Mouse (Mus musculus) MEL (cell line): Measurements from ENCODE around the gene Dcp1a. TPM values are rescaled to one million over a fixed set of nuclear protein-coding genes. Genes with fewer than 3 reads are reported as not detected.

Experiments
- DNase-seq: peaks from one replicate; pipeline ENCODE4 v3.0.0; 2011; ENCODE audit warnings: low read depth, low spot score
- H3K27ac ChIP-seq: 2 replicates; pipeline ENCODE4 v1.5.1; 2012; ENCODE audit warnings: low read depth, mild to moderate bottlenecking, control low read depth, low read length, moderate library complexity; ENCODE audit not compliant: control insufficient read depth
- H3K27me3 ChIP-seq, 2 experiments: fragments of 150-350 bp in 1 of 2; sonication (generic) in 1 of 2; 2 replicates each; pipeline ENCODE4 v1.6.1; 2012; ENCODE audit warnings: low read length in 2 of 2, mild to moderate bottlenecking in 2 of 2, improper control_type of control experiment in 1 of 2, moderate library complexity in 1 of 2; ENCODE audit not compliant: insufficient read depth in 2 of 2, control insufficient read depth in 1 of 2
- H3K36me3 ChIP-seq, 2 experiments: 2 replicates each; pipeline ENCODE4 v1.6.1; 2012 to 2014; ENCODE audit warnings: low read length in 2 of 2, improper control_type of control experiment in 1 of 2, inconsistent platforms in 1 of 2, mild to moderate bottlenecking in 1 of 2; ENCODE audit not compliant: insufficient read depth in 2 of 2, control insufficient read depth in 1 of 2
- H3K4me1 ChIP-seq, 2 experiments: fragments of 150-350 bp in 1 of 2; sonication (generic) in 1 of 2; 2 replicates each; pipeline ENCODE4 v1.6.1; 2012; ENCODE audit warnings: low read length in 2 of 2, improper control_type of control experiment in 1 of 2, mild to moderate bottlenecking in 1 of 2; ENCODE audit not compliant: insufficient read depth in 2 of 2, control insufficient read depth in 1 of 2
- H3K4me3 ChIP-seq, 2 experiments: fragments of 150-350 bp in 1 of 2; sonication (generic) in 1 of 2; 2 replicates each; pipeline ENCODE4 v1.5.1; 2012; ENCODE audit warnings: low read depth in 2 of 2, low read length in 2 of 2, mild to moderate bottlenecking in 2 of 2, moderate library complexity in 2 of 2, control low read depth in 1 of 2, improper control_type of control experiment in 1 of 2; ENCODE audit not compliant: control insufficient read depth in 1 of 2, insufficient read depth in 1 of 2
- H3K79me2 ChIP-seq: 2 replicates; pipeline ENCODE4 v1.6.1; 2012; ENCODE audit warnings: mild to moderate bottlenecking, low read length, moderate library complexity; ENCODE audit not compliant: control insufficient read depth, poor library complexity, insufficient read depth
- H3K9ac ChIP-seq: 2 replicates; pipeline ENCODE4 v1.6.1; 2012; ENCODE audit warnings: low read depth, mild to moderate bottlenecking, control low read depth, low read length, moderate library complexity; ENCODE audit not compliant: control insufficient read depth, poor library complexity, severe bottlenecking
- H3K9me3 ChIP-seq: fragments of 150-350 bp; sonication (generic); replicated peaks from 2 replicates; pipeline ENCODE4 v1.6.1; 2012; ENCODE audit warnings: mild to moderate bottlenecking, low read length, improper control_type of control experiment, moderate library complexity; ENCODE audit not compliant: insufficient read depth
- E2F4 ChIP-seq: IDR thresholded peaks from 2 replicates; pipeline ENCODE4 v1.6.1; 2011; ENCODE audit warnings: low read depth, low read length, improper control_type of control experiment, borderline replicate concordance
- ELF1 ChIP-seq: IDR thresholded peaks from 2 replicates; pipeline ENCODE4 v1.6.1; 2014; ENCODE audit warnings: low read depth, mild to moderate bottlenecking, inconsistent platforms, low read length, improper control_type of control experiment, moderate library complexity
- GABPA ChIP-seq: IDR thresholded peaks from 2 replicates; pipeline ENCODE4 v1.6.1; 2012; ENCODE audit warnings: low read depth, mild to moderate bottlenecking, inconsistent platforms, low read length, improper control_type of control experiment, moderate library complexity
- JUND ChIP-seq: IDR thresholded peaks from 2 replicates; pipeline ENCODE4 v1.6.1; 2011; ENCODE audit warnings: low read depth, mild to moderate bottlenecking, improper control_type of control experiment, low read length
- MAFK ChIP-seq: IDR thresholded peaks from 2 replicates; pipeline ENCODE4 v1.6.1; 2011; ENCODE audit warnings: low read depth, mild to moderate bottlenecking, low read length, improper control_type of control experiment, borderline replicate concordance
- MEF2A ChIP-seq: IDR thresholded peaks from 2 replicates; pipeline ENCODE4 v1.6.1; 2014; ENCODE audit warnings: low read depth, mild to moderate bottlenecking, inconsistent platforms, low read length, improper control_type of control experiment; ENCODE audit not compliant: poor library complexity, insufficient replicate concordance, severe bottlenecking; ENCODE audit errors: extremely low read depth
- MYC ChIP-seq: IDR thresholded peaks from 2 replicates; pipeline ENCODE4 v1.6.1; 2011; ENCODE audit warnings: low read depth, mild to moderate bottlenecking, low read length, improper control_type of control experiment, moderate library complexity
- POLR2AphosphoS2 ChIP-seq: IDR thresholded peaks from 2 replicates; pipeline ENCODE4 v1.6.1; 2011; ENCODE audit warnings: low read length, improper control_type of control experiment
- RCOR1 ChIP-seq: IDR thresholded peaks from 2 replicates; pipeline ENCODE4 v1.6.1; 2012; ENCODE audit warnings: low read depth, mild to moderate bottlenecking, inconsistent platforms, low read length, improper control_type of control experiment
- SMC3 ChIP-seq: IDR thresholded peaks from 2 replicates; pipeline ENCODE4 v1.6.1; 2011; ENCODE audit warnings: low read depth, low read length, improper control_type of control experiment
- TBP ChIP-seq: IDR thresholded peaks from 2 replicates; pipeline ENCODE4 v1.8.0; 2011; ENCODE audit warnings: low read depth, low read length, improper control_type of control experiment
- UBTF ChIP-seq: IDR thresholded peaks from 2 replicates; pipeline ENCODE4 v1.6.1; 2012; ENCODE audit warnings: low read depth, mild to moderate bottlenecking, inconsistent platforms, low read length, improper control_type of control experiment, moderate library complexity, borderline replicate concordance; ENCODE audit not compliant: insufficient read depth
- USF1 ChIP-seq: IDR thresholded peaks from 2 replicates; pipeline ENCODE4 v1.6.1; 2014; ENCODE audit warnings: low read depth, mild to moderate bottlenecking, inconsistent platforms, low read length, improper control_type of control experiment, moderate library complexity
- ZMIZ1 ChIP-seq: IDR thresholded peaks from 2 replicates; pipeline ENCODE4 v1.6.1; 2012; ENCODE audit warnings: low read depth, mild to moderate bottlenecking, inconsistent platforms, low read length, improper control_type of control experiment, moderate library complexity
- ZNF384 ChIP-seq: IDR thresholded peaks from 2 replicates; pipeline ENCODE4 v1.6.1; 2012; ENCODE audit warnings: low read depth, mild to moderate bottlenecking, inconsistent platforms, low read length, improper control_type of control experiment
- polyA plus RNA-seq, 2 experiments: library from polyadenylated mRNA; stranded (reverse) in 1 of 2; unstranded in 1 of 2; fragments of >175 nt in 1 of 2; fragments of >200 nt in 1 of 2; gene quantifications; 2 replicates each; pipeline versions ENCODE4 v1.2.1 to v1.2.4; 2012; ENCODE audit warnings: low replicate concordance in 2 of 2, low read depth in 1 of 2; ENCODE audit not compliant: insufficient read length in 2 of 2, insufficient read depth in 1 of 2, missing spikeins in 1 of 2
- total RNA-seq: library from RNA; depleted of rRNA; stranded (reverse); fragments of 300-350 nt; gene quantifications from 2 replicates; pipeline ENCODE4 v1.2.3, GENCODE M21; 2012

Dcp1a gene
- total and polyA plus RNA-seq, 3 experiments, result 21.4 to 31.4 TPM; not detected in 1

GRCm38 (mm10) chr14:30528961-30529360 lies 49.6 kb downstream of the Dcp1a start:
- no peak overlapping the region for H3K9ac ChIP-seq
- no peaks in the 10 kb centered on the region for H3K79me2 ChIP-seq
- no peak overlapping the region for H3K4me3 ChIP-seq
- DNase-seq, result no peak
- H3K9me3 ChIP-seq, result no peaks in the 10 kb centered on the region
- TF ChIP-seq RCOR1, result no peak
- no peak for TF ChIP-seq TBP
- TF ChIP-seq MEF2A, result no peak
- TF ChIP-seq ZNF384, result no peak
- no peak for TF ChIP-seq ZMIZ1
- no peak for TF ChIP-seq E2F4
- no peak for TF ChIP-seq ELF1
- TF ChIP-seq GABPA, result no peak
- no peak for TF ChIP-seq USF1
- TF ChIP-seq, all 39 proteins: peak for 0
- no peaks in the 10 kb centered on the region; a peak in 1 of 4 replicates for H3K36me3 ChIP-seq
- H3K4me1 ChIP-seq, result no peaks in the 10 kb centered on the region
- no peaks in the 10 kb centered on the region for H3K27me3 ChIP-seq
- no peak overlapping the region for H3K27ac ChIP-seq

GRCm38 (mm10) chr14:30529454-30529853 lies 50.1 kb downstream of the Dcp1a start:
- no peaks in the 10 kb centered on the region for H3K9me3 ChIP-seq
- H3K27me3 ChIP-seq, result no peaks in the 10 kb centered on the region
- no peaks in the 10 kb centered on the region for H3K79me2 ChIP-seq
- no peak for DNase-seq
- TF ChIP-seq ELF1, result no peak
- TF ChIP-seq MAFK, result no peak
- no peak for TF ChIP-seq JUND
- TF ChIP-seq MYC, result no peak
- no peak for TF ChIP-seq POLR2AphosphoS2
- no peak for TF ChIP-seq E2F4
- TF ChIP-seq SMC3, result no peak
- TF ChIP-seq UBTF, result no peak
- H3K4me1 ChIP-seq, result no peaks in the 10 kb centered on the region
- H3K4me3 ChIP-seq, result no peak overlapping the region
- no peak overlapping the region for H3K9ac ChIP-seq
- H3K27ac ChIP-seq, result no peak overlapping the region
- H3K36me3 ChIP-seq, result no peaks in the 10 kb centered on the region; a peak in 1 of 4 replicates
